Mouse (Mus musculus) kidney, postnatal 0 days (tissue): Measurements from ENCODE around the gene Naa50. TPM values are rescaled to one million over a fixed set of nuclear protein-coding genes. Genes with fewer than 3 reads are reported as not detected.
A peak's percentile ranks its signal among the peaks of the same experiment; 100 is the strongest.

Experiments used
- ATAC-seq: fragments of 200-750 bp; cut with Nextera tagmentation; replicated peaks from 2 replicates; pipeline ENCODE4 v1.8.0; 2017; ENCODE audit warnings: low read depth, moderate number of reproducible peaks, moderate TSS enrichment, moderate library complexity; ENCODE audit not compliant: low FRiP score
- DNase-seq: peaks from one replicate; pipeline ENCODE4 v3.0.0-alpha.2; 2016; ENCODE audit warnings: low spot score
- H3K27ac ChIP-seq: fragments of 300-500 bp; sonication (generic); 2 replicates; pipeline ENCODE4 v1.5.1; 2014; ENCODE audit warnings: mild to moderate bottlenecking
- H3K27me3 ChIP-seq: fragments of 300-500 bp; sonication (generic); 2 replicates; pipeline ENCODE4 v1.6.1; 2014; ENCODE audit warnings: low read length, mixed read lengths; ENCODE audit not compliant: insufficient read depth
- H3K36me3 ChIP-seq: fragments of 300-500 bp; sonication (generic); 2 replicates; pipeline ENCODE4 v1.6.1; 2014; ENCODE audit warnings: low read length, mixed read lengths; ENCODE audit not compliant: insufficient read depth
- H3K4me1 ChIP-seq: fragments of 300-500 bp; sonication (generic); replicated peaks from 2 replicates; pipeline ENCODE4 v1.6.1; 2014; ENCODE audit warnings: antibody characterized with exemption, low read length, mixed read lengths; ENCODE audit not compliant: insufficient read depth
- H3K4me2 ChIP-seq: fragments of 300-500 bp; sonication (generic); 2 replicates; pipeline ENCODE4 v1.6.1; 2014; ENCODE audit warnings: mild to moderate bottlenecking, low read length, moderate library complexity, mixed read lengths
- H3K4me3 ChIP-seq: fragments of 300-500 bp; sonication (generic); replicated peaks from 2 replicates; pipeline ENCODE4 v1.5.1; 2014; ENCODE audit warnings: low read depth, low read length
- H3K9ac ChIP-seq: fragments of 300-500 bp; sonication (generic); 2 replicates; pipeline ENCODE4 v1.6.1; 2014; ENCODE audit warnings: low read depth, low read length
- H3K9me3 ChIP-seq: fragments of 300-500 bp; sonication (generic); replicated peaks from 2 replicates; pipeline ENCODE4 v1.6.1; 2016; ENCODE audit warnings: low read length, inconsistent platforms, mixed read lengths
- CTCF ChIP-seq: IDR thresholded peaks from 2 replicates; pipeline ENCODE4 v1.5.1; 2016; ENCODE audit warnings: antibody characterized with exemption, low read depth, mild to moderate bottlenecking, moderate library complexity
- WGBS: fragments of 180-500 bp; shearing (Covaris S2); extraction: QIAGEN DNeasy Blood & Tissue Kit; methylation state at CpG from one replicate; pipeline ENCODE4 v1.1.7; 2014; 5-methylcytosine and 5-hydroxymethylcytosine counted together
- polyA plus RNA-seq: library from polyadenylated mRNA; unstranded; fragments of >200 nt; fragmentation: Nextera tagmentation; extraction: Ambion mirVana; gene quantifications from 2 replicates; pipeline ENCODE4 v1.2.1, GENCODE M21; 2015

Gene Naa50
- polyA plus RNA-seq, 1 experiment from 2014 or later, result 72.8 TPM

DNA sequence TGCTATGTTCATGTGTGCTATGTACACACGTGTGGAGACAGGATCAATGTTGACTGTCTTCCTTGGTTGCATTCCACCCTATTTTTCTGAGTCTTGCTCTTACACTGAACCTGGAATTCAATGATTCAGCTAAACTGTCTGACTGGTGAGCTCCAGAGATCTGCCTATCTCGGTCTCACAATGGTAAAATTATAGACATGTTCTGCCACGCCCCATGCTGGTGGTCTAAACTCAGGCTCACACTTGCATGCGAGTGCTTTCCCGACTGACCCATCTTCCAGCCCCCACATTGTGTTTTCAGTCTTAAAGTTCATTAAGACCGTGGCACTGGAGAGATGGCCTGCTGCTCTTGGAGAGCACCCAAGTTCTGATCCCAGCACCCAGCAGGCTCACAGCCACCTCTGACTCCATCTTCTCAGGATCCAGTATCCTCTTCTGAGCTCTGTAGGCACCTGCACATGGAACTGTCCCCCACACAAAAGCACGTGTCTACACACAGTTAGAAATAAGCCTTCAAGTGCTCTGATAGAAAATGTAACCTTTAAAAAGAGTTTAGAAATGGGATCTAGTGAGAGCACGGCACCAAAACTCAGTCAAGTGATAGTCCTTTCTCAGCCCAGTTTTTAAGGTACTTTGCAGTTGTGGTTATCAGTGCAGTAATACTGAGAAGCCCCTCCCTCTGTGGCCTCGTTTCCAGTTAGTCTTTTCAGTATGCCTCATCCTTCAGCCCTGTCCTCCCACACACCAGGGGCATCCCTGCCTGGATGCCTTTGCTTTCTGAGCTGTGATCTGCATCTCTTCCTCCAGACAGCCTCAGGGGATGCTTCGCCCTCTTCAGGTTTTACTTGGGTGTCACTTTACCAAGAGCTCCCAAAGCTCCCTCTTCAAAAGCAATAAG is 70.8 kb downstream of the Naa50 start:
- Histone ChIP-seq H3K36me3 (peaks cover 7% of the 10 kb centered on the region), H3K4me1 (no peaks in the 10 kb centered on the region), H3K9ac (no peak overlapping the region), H3K4me2 (no peak overlapping the region), H3K27me3 (no peaks in the 10 kb centered on the region), H3K4me3 (no peak overlapping the region), H3K27ac (no peak overlapping the region), H3K9me3 (no peaks in the 10 kb centered on the region)
- ATAC-seq (peak; percentile 77), DNase-seq (peak; percentile 77)
- TF ChIP-seq CTCF, result peak; percentile 30; the same call in 1 of the 2 replicates
- WGBS, result 56% methylated on average over 10 of the region's 10 CpGs

DNA sequence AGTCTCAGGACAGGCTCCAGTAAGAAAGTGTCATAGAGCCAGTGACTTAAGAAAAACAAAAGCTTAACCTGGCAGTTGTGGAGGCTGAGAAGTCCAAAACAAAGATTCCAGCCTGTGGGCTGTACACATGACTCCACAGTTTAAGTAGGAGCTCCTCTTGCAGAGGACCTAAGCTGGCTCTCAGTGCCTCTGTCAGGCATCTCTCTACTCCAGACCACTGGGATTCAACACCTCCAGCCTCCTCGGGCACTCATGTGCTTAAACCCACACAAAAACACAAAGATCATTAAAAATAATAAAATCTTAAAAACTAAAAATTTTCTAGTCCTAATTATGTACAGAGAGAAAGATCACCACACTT is 71.4 kb downstream of the Naa50 start:
- ATAC-seq, result no peak; the same call in 1 of the 2 replicates
- Histone ChIP-seq H3K9me3 (no peaks in the 10 kb centered on the region), H3K4me3 (no peak overlapping the region), H3K9ac (no peak overlapping the region), H3K4me2 (no peak overlapping the region), H3K27ac (no peak overlapping the region), H3K36me3 (peaks cover 14% of the 10 kb centered on the region), H3K27me3 (no peaks in the 10 kb centered on the region), H3K4me1 (no peaks in the 10 kb centered on the region)
- 68% methylated on average over 1 of the region's 1 CpGs for WGBS
- no peak for DNase-seq
- no peak for TF ChIP-seq CTCF

DNA sequence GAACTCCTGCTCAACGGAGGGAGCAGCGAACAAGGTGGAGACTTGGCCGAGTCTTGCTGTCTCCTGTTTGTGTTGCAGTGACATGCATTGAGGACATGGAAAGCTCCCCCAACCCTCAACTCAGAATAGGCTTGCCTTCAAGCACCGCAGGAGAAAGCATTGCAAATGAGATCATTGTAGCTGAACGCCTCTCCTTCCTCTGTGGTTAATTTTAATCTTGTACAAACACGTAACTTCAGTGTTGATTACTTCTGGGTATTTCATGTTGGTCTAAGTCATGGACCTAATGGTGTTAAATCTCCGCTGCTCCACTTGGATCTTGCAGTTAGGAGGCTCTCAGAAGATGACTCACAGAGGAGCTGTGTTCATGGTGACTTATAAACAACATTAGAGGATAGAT is 73.1 kb downstream of the Naa50 start:
- WGBS, result 86% methylated on average over 7 of the region's 7 CpGs
- Histone ChIP-seq H3K4me3 (no peak overlapping the region), H3K4me2 (no peak overlapping the region), H3K36me3 (peaks cover 26% of the 10 kb centered on the region), H3K9me3 (no peaks in the 10 kb centered on the region), H3K27ac (no peak overlapping the region), H3K4me1 (no peaks in the 10 kb centered on the region), H3K27me3 (no peaks in the 10 kb centered on the region), H3K9ac (no peak overlapping the region)
- TF ChIP-seq CTCF, result no peak
- ATAC-seq (no peak), DNase-seq (no peak)

Other genes with a start within 250 kb of the Naa50 start
- 22.8 and 24.6 TPM in 2 replicates for gene Qtrt2, start 213.0 kb upstream of the Naa50 start, polyA plus RNA-seq
- gene Zdhhc23, start 160.0 kb upstream of the Naa50 start, polyA plus RNA-seq, result 2.0 and 2.3 TPM in 2 replicates
- 5.7 and 6.1 TPM in 2 replicates for gene Gramd1c, start 76.5 kb upstream of the Naa50 start, polyA plus RNA-seq
- gene Atp6v1a, start 125 bp upstream of the Naa50 start, polyA plus RNA-seq, result 131 and 136 TPM in 2 replicates
- 2.6 and 2.7 TPM in 2 replicates for gene Usf3, start 33.4 kb downstream of the Naa50 start, polyA plus RNA-seq
- 0.92 and 1.4 TPM in 2 replicates for gene Sidt1, start 193.4 kb downstream of the Naa50 start, polyA plus RNA-seq
- 17.9 and 18.8 TPM in 2 replicates for gene Spice1, start 207.3 kb downstream of the Naa50 start, polyA plus RNA-seq